Mouse (Mus musculus) right cerebral cortex, postnatal 36 days (tissue): Measurements from ENCODE around the gene Arid5a.

Source experiments
- DNase-seq, 2 experiments: peaks; one replicate each; pipeline ENCODE4 v3.0.0; 2022; ENCODE audit warnings: low spot score in 2 of 2, mixed read lengths in 1 of 2

The Arid5a gene

GRCm38 (mm10) chr1:36323746-36324448 lies 16.4 kb downstream of the Arid5a start:
- DNase-seq: peak in 1 of 2 experiments; percentile 45

- DNase-seq: no peak
Observed at GRCm38 (mm10) chr1:36325900-36326321, 18.4 kb downstream of the Arid5a start.

GRCm38 (mm10) chr1:36326815-36327214 lies 19.3 kb downstream of the Arid5a start:
- no peak for DNase-seq

DNA sequence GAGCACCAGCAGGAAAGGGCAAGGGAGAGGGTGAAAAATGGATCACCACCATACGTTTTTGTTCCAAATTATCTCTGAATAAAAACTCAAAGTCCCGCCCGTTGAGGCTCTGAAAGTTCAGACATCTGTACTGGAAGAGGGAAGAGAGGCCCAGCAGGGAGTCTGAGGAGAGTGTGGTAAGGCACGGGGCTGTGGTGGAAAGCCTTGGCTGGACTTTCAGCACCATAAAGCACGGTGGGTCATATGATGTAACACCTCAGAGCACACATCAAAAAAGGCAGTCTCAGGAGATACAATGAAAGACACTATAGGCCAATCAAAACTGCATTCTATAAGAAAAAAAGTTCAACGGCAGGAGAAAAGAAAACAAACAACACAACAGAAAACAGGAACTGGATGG lies 24.2 kb downstream of the Arid5a start:
- DNase-seq: no peak

GRCm38 (mm10) chr1:36332955-36333887 lies 25.7 kb downstream of the Arid5a start:
- no peak for DNase-seq

DNA sequence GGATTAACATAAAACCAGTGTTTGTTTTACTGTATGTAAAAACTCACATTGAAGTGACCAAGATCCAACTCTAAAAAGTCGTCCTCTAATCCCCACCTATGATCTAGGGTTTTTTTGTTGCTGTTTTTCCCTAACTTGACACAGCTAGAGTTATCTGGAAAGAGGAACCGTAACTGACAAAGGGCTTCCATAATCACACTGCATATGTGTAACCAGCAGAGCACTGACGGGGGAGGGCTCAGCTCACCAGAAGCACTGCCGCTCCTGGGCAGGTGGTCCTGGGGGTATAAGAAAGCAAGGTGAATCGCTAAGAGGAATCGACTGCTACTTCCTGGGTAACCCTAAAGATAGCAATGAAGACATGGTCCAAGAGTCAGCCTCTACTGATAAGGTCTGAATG lies 35.0 kb downstream of the Arid5a start:
- no peak for DNase-seq

DNA sequence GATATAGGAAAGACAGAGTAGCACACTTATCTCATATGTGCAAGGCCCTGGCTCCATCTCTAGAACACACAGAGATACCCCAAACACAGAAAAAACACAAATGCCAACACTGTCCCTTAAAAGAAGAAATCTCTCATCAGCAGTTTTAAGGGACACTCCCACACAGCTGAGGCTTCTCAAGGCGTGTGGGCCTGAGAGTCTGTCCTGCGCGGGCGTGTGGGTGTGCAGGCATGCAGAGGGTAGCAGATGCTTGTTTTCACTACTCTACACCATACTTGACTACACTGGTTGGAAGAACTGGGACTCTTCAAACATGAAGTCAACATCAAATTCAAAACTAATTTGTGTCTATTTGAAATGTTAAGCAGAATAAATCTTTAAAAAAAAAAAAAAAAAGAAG lies 44.8 kb downstream of the Arid5a start:
- peak; percentile 63 to 78 for DNase-seq

DNA sequence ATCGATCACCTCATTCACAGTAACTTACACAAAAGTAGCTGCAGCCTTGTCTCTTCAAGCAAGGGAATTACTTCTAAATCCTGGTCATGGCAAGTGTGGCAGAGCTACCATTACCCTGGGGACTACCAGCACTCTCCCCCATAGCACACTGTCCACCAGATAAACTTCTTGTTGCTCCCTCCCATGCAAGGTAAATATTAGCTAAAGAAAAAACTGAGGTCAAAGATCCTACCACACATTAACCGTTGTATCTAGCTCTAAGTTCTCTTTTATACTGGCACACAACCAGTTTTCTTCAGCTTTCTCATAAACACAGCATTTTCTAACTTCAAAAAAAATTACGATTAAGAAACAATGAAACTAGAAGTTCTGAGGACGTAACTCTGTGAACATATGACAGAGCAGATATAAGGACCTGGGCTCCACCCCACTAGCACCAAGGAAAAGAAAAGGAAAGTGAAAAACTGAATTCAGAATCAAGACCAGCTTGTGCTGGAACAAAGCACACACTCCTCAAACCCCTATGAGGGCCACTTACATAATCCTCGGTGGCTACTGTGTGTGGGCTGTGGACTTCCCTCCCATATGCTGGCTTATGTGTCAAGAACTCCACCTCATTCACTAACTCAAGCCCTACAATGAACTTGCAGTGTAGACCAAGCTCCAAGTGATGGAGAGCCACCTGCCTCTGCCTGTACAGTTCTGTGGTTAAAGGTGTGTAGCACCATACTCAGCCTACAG lies 49.6 kb downstream of the Arid5a start:
- DNase-seq: no peak

DNA sequence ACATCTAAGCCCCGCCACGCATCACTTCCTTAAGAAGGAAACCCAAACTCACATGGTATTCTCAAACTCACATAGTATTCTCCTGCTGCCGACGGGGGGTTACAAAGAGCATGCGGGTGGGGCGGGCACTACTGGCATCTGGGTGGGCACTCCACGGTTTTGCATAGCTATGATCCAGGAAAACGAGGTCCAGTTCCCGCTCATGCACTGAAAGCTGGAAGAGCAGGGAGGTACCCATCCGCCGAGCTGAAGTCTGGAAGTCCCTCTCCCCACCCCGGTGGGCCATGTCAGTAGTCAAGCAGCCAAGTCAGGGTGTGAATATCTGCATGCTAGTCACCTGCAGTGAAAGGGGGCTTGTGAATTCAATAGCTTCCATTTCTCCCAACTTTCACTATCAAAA lies 60.2 kb downstream of the Arid5a start:
- DNase-seq: no peak

DNA sequence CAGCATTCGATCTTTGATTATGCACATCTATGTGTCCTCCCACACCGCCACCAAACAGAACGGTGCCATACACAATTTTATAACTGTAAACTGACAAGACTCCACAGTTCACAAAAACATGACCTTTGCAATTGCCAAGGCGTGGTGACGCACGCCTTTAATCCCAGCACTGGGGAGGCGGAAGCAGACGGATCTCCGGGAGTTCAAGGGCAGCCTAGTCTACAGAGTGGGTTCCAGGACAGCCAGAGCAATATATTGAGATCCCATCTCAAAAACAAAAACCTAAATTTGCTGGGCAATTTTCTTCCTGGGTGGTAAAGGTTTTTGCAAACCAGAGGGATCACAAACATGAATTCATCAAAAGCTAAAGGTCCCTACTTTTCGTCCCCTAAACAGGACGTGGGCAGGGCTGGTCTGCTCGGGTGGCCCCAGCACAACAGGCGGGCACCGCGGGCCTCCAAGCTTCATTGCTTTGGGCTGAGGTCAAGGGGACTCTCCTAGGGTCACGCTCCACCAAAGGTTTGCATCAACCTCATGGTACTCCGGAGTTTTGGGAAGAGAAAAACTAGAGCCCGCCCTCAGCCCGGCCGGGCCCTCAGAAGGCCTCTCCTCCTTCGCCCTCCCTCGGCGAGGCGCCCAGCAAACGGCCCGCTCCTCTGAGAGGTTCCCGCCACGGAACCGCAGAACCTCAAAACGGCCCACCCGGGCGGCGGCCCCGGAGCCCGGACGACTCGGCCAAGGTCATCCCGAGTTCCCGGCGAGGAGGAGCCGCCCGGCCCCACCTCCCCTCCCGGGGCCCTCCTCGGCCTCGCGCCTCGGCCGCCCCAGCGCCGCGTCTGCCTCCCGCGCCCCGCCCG lies 60.8 kb downstream of the Arid5a start:
- DNase-seq: no peak

DNA sequence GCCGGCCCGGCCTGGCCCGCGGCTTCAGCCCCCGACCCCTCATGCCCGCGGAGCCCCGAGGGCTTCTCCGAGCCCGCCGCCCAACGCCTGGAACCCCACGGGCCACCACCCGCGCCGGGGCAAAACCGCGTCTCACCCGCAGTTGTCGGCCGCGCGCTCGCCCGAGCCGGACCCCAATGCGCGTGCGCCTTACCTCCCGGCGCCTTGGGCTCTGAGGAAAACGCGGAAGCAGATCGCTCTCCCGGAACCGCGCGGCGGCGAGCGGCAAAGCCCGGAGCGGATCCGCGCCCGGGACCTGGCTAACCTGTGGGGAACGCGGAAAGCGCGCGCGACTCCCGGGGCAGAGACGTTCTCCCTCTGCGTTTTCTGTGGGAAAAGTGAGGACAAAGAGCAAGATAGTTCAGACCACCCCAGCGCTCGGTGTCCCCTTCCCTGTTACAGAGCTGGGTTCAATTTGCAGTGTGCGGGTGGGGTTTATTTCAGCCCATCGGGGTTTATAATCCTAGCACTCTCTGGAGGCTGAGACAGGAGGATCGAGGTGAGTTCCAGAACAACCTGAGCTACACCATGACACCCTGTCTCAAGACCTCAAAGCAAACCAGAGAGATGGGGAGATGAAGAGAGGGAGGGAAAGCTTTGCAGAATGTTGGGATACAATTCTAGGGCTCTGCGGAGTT lies 61.6 kb downstream of the Arid5a start, which contains the start of gene Kansl3:
TSS of gene Kansl3 (minus strand) at position 213 of the 677 bp plus-strand sequence.
- DNase-seq: peak; percentile 63 to 70

DNA sequence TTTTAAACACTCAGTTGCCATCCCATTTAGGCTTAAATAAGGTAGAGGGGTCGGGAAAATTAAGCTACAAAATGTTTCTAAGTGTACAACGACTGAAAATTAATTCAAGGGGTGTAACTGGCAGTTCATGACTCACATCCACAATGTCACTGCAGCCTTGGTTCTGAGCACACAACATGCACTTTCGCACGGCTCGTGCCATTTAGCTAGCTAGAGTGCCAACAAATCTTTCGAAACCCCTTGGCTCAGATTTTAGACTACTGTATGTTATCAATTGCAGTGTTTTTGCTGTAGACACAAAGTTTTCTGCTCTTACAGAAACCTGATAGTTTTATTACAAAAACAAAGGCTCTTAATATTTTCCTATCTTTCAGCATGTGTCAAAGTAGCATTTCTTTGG lies 63.4 kb downstream of the Arid5a start:
- no peak for DNase-seq

GRCm38 (mm10) chr1:36371934-36372845 lies 64.7 kb downstream of the Arid5a start, which contains the start of gene Fer1l5:
TSS of gene Fer1l5 (plus strand) at chr1:36372291.
- DNase-seq: no peak
